Mouse (Mus musculus) intestine, postnatal 0 days (tissue): ENCODE data around the gene Grm8. TPM values are rescaled to one million over a fixed set of nuclear protein-coding genes. Genes with fewer than 3 reads are reported as not detected.

Experiments used
- ATAC-seq: fragments of 200-750 bp; cut with Nextera tagmentation; 2 replicates; pipeline ENCODE4 v1.8.0; 2017; ENCODE audit warnings: mild to moderate bottlenecking, moderate TSS enrichment, moderate library complexity
- H3K27ac ChIP-seq: fragments of 300-500 bp; sonication (generic); 2 replicates; pipeline ENCODE4 v1.5.1; 2014; ENCODE audit warnings: mild to moderate bottlenecking, low read depth, low read length, moderate library complexity
- H3K27me3 ChIP-seq: fragments of 300-500 bp; sonication (generic); replicated peaks from 2 replicates; pipeline ENCODE4 v1.6.1; 2014; ENCODE audit warnings: low read length, mixed read lengths; ENCODE audit not compliant: control insufficient read depth, insufficient read depth
- H3K36me3 ChIP-seq: fragments of 300-500 bp; sonication (generic); 2 replicates; pipeline ENCODE4 v1.6.1; 2014; ENCODE audit warnings: mild to moderate bottlenecking, moderate library complexity; ENCODE audit not compliant: control insufficient read depth, insufficient read depth
- H3K4me1 ChIP-seq: fragments of 300-500 bp; sonication (generic); replicated peaks from 2 replicates; pipeline ENCODE4 v1.6.1; 2014; ENCODE audit warnings: antibody characterized with exemption, low read length, mixed read lengths; ENCODE audit not compliant: control insufficient read depth, insufficient read depth
- H3K4me2 ChIP-seq: fragments of 300-500 bp; sonication (generic); replicated peaks from 2 replicates; pipeline ENCODE4 v1.6.1; 2014; ENCODE audit warnings: low read depth, mild to moderate bottlenecking, moderate library complexity
- H3K4me3 ChIP-seq: fragments of 300-500 bp; sonication (generic); 2 replicates; pipeline ENCODE4 v1.5.1; 2014; ENCODE audit warnings: low read depth, low read length
- H3K9ac ChIP-seq: fragments of 300-500 bp; sonication (generic); 2 replicates; pipeline ENCODE4 v1.6.1; 2014; ENCODE audit warnings: mild to moderate bottlenecking, low read depth, low read length
- H3K9me3 ChIP-seq: fragments of 300-500 bp; sonication (generic); 2 replicates; pipeline ENCODE4 v1.6.1; 2016; ENCODE audit warnings: mixed run types; ENCODE audit not compliant: control insufficient read depth
- CTCF ChIP-seq: sonication (generic); IDR thresholded peaks from 2 replicates; pipeline ENCODE4 v1.5.1; 2016; ENCODE audit warnings: low read depth, mild to moderate bottlenecking, control low read depth, antibody characterized with exemption, moderate library complexity
- WGBS: fragments of 180-500 bp; shearing (Covaris S2); extraction: QIAGEN DNeasy Blood & Tissue Kit; methylation state at CpG from one replicate; pipeline ENCODE4 v1.1.7; 2014; 5-methylcytosine and 5-hydroxymethylcytosine counted together
- polyA plus RNA-seq: library from polyadenylated mRNA; unstranded; fragments of >200 nt; fragmentation: Nextera tagmentation; extraction: Ambion mirVana; gene quantifications from 2 replicates; pipeline ENCODE4 v1.2.1, GENCODE M21; 2015

Gene Grm8
- polyA plus RNA-seq, 1 experiment from 2014 or later: 1.1 TPM

GRCm38 (mm10) chr6:27904358-27904757, 230.6 kb downstream of the Grm8 start:
- ATAC-seq: no peak
- H3K36me3 ChIP-seq: no peaks in the 10 kb centered on the region
- no peak overlapping the region for H3K4me2 ChIP-seq
- no peak overlapping the region for H3K27ac ChIP-seq
- H3K4me1 ChIP-seq: no peaks in the 10 kb centered on the region
- no peak for TF ChIP-seq CTCF
- no peaks in the 10 kb centered on the region for H3K27me3 ChIP-seq
- no peaks in the 10 kb centered on the region for H3K9me3 ChIP-seq
- H3K4me3 ChIP-seq: no peak overlapping the region
- H3K9ac ChIP-seq: no peak overlapping the region

DNA sequence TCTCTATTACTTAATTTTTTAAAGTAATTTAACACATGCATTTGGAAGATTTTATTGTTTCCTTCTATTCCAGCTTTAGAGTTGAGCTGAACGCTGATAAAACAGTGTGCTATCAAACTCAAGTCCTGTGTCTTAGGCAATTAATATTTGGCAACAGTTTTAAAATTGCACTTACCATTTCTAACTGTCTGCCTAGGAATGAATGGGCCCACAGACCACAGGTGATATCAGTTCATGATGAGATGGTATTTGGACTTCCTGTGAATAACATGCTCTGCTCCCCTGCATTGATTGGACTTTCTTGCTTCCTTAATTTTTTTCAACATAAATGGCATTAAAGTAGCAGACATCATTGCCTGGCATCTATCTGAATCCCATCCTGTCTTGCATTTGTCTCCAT, 232.8 kb downstream of the Grm8 start:
- Histone ChIP-seq H3K9me3 (no peaks in the 10 kb centered on the region), H3K9ac (no peak overlapping the region), H3K4me1 (no peaks in the 10 kb centered on the region), H3K4me3 (no peak overlapping the region), H3K4me2 (no peak overlapping the region), H3K27me3 (no peaks in the 10 kb centered on the region), H3K27ac (no peak overlapping the region), H3K36me3 (no peaks in the 10 kb centered on the region)
- no peak for ATAC-seq
- no peak for TF ChIP-seq CTCF
- 88% methylated on average over 1 of the region's 1 CpGs for WGBS

DNA sequence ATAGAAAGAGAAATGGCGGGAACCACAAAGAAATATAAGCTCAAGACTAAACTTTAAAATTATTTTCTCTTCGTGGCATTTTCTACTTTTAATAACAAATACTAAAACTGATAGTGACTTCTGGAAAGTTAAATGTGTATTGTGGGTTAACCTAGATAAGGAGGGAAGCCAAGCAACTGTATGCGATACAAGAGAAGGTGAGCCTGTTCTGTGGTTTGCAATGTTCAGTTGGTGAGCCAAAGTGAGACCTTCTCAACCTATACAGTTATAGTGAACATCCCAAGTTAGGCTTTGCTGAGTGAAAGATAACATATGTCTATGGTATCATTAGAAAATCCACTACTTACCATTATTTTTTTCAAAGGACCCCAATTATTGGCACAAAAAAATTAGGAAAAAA, 233.6 kb downstream of the Grm8 start:
- no peak for ATAC-seq
- no peaks in the 10 kb centered on the region for H3K36me3 ChIP-seq
- H3K9me3 ChIP-seq: no peaks in the 10 kb centered on the region
- no peak for TF ChIP-seq CTCF
- 78% methylated on average over 3 of the region's 3 CpGs for WGBS
- H3K4me3 ChIP-seq: no peak overlapping the region
- H3K9ac ChIP-seq: no peak overlapping the region
- no peak overlapping the region for H3K27ac ChIP-seq
- no peaks in the 10 kb centered on the region for H3K27me3 ChIP-seq
- no peak overlapping the region for H3K4me2 ChIP-seq
- no peaks in the 10 kb centered on the region for H3K4me1 ChIP-seq

DNA sequence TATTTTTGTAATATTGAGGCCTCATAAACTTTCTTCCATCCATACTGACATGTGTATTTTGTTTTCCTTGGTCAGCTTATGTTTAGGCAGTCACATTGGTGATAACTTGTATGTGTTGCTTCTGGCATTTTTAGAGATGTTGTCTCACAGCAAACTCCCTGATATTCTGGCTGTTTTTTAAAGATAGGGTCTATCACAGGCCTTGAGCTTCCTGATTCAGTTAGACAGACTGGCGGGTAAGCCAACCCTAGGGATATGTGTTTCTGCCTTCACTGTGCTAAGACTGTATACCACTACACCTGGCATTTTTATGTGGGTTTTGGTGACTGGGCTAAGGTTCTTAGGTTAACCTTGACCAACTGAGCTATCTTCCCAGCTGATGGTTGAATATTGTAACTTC, 239.8 kb downstream of the Grm8 start:
- no peak overlapping the region for H3K4me2 ChIP-seq
- H3K4me1 ChIP-seq: no peaks in the 10 kb centered on the region
- no peaks in the 10 kb centered on the region for H3K27me3 ChIP-seq
- no peaks in the 10 kb centered on the region for H3K36me3 ChIP-seq
- ATAC-seq: no peak
- 95% methylated on average over 1 of the region's 1 CpGs for WGBS
- no peak overlapping the region for H3K4me3 ChIP-seq
- no peak for TF ChIP-seq CTCF
- no peak overlapping the region for H3K9ac ChIP-seq
- H3K9me3 ChIP-seq: no peaks in the 10 kb centered on the region
- no peak overlapping the region for H3K27ac ChIP-seq

- Histone ChIP-seq H3K27ac (no peak overlapping the region), H3K9ac (no peak overlapping the region), H3K36me3 (no peaks in the 10 kb centered on the region), H3K4me1 (no peaks in the 10 kb centered on the region), H3K4me2 (no peak overlapping the region), H3K27me3 (no peaks in the 10 kb centered on the region), H3K9me3 (no peaks in the 10 kb centered on the region), H3K4me3 (no peak overlapping the region)
- 70% methylated on average over 1 of the region's 1 CpGs for WGBS
- TF ChIP-seq CTCF: no peak
- ATAC-seq: no peak
Measured at GRCm38 (mm10) chr6:27892886-27893285, 242.1 kb downstream of the Grm8 start.

- H3K27ac ChIP-seq: no peak overlapping the region
- ATAC-seq: no peak
- H3K9me3 ChIP-seq: no peaks in the 10 kb centered on the region
- 83% methylated on average over 2 of the region's 2 CpGs for WGBS
- no peak overlapping the region for H3K9ac ChIP-seq
- no peak overlapping the region for H3K4me3 ChIP-seq
- no peak for TF ChIP-seq CTCF
- no peak overlapping the region for H3K4me2 ChIP-seq
- H3K36me3 ChIP-seq: no peaks in the 10 kb centered on the region
- no peaks in the 10 kb centered on the region for H3K4me1 ChIP-seq
- no peaks in the 10 kb centered on the region for H3K27me3 ChIP-seq
Measured at GRCm38 (mm10) chr6:27888391-27888790, 246.6 kb downstream of the Grm8 start.

DNA sequence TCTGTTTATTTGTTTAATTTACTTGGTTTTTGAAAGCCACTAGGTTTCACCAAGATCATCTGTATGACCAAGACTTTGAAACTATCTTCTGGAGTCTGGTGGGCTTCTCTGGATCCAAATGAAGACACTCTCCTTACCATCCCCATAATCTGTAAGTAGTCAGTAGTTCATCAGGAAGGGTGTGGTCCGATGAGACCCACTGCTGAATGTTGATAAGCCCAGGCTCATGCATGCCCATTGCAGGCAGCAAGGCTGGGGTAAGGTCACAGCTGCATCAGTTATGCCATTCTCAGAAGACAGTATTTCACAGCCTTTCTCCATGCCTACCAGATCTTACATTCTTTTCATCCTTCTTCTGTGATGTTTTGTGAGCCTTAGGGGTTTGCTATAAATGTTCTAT, 247.1 kb downstream of the Grm8 start:
- no peak overlapping the region for H3K4me3 ChIP-seq
- ATAC-seq: no peak
- H3K9me3 ChIP-seq: no peaks in the 10 kb centered on the region
- no peak overlapping the region for H3K4me2 ChIP-seq
- H3K36me3 ChIP-seq: no peaks in the 10 kb centered on the region
- H3K27me3 ChIP-seq: no peaks in the 10 kb centered on the region
- no peak overlapping the region for H3K9ac ChIP-seq
- TF ChIP-seq CTCF: no peak
- H3K4me1 ChIP-seq: no peaks in the 10 kb centered on the region
- no peak overlapping the region for H3K27ac ChIP-seq
- 82% methylated on average over 1 of the region's 1 CpGs for WGBS
